Mouse (Mus musculus) adrenal gland, adult 2 months (tissue): ENCODE data around the gene Apod. TPM values are rescaled to one million over a fixed set of nuclear protein-coding genes. Genes with fewer than 3 reads are reported as not detected.
"Not testable (repeated sequence)": the region's sequence is repeated elsewhere in the genome, so short reads cannot be mapped to it uniquely, and the experiment has no call there.

Experiments
- DNase-seq: peaks from one replicate; pipeline ENCODE4 v3.0.0; 2021
- polyA plus RNA-seq: library from polyadenylated mRNA; depleted of rRNA; stranded (reverse); fragments of >200 nt; gene quantifications from 2 replicates; pipeline ENCODE4 v1.2.3, GENCODE M21; 2012
- total RNA-seq, 2 experiments: library from RNA; stranded (reverse); gene quantifications; 2 replicates each; pipeline ENCODE4 v1.2.3; 2021

Apod gene
- total and polyA plus RNA-seq, 3 experiments, result 0.64 to 12.3 (median 8.0) TPM

GRCm38 (mm10) chr16:31321501-31321900, 6.9 kb upstream of the Apod start:
- DNase-seq, result no peak

DNA sequence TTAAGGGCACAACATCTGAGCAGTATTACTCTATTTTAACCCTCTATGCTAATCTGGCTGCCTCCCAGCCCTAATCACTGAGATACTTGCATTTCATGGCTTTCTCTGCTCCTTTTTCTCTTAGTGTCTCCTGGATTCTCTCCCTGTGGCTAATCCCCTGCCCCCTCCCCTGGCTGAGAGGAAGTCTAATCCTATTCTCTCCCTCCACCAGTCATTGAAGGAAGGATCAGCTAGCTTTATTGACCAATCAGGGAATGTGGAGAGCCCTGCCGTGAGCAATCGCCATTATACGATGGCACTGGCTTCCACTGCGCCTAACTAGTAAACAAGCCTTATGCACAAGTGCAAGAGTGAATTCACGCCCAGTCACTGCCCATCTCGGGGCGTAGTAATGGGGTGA, 6.3 kb upstream of the Apod start:
- DNase-seq, result no peak

GRCm38 (mm10) chr16:31319723-31320122, 5.1 kb upstream of the Apod start:
- DNase-seq, result not testable (repeated sequence)

DNA sequence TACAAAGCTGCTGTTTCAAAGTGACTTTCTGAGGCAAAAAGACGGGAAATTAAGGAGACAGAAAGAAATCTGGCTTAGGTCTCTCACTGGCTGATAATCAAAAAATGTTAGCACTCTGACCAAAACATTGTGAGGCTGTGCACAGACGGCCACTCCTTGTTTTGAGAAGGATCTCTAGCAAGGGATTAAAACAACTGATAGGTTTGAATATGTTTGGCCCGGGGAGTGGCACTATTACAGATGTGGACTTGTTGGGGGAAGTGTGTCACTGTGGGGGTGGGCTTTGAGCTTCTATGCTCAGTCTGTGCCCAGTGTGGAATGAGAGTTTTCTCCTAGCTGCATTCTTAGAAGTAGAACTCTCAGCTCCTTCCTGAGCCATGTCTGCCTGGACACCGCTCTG, 4.7 kb upstream of the Apod start:
- no peak for DNase-seq

GRCm38 (mm10) chr16:31318418-31318817, 3.8 kb upstream of the Apod start:
- no peak for DNase-seq

- peak; percentile 10 for DNase-seq
These were observed 1.9 kb upstream of the Apod start for GRCm38 (mm10) chr16:31316246-31317143.

- DNase-seq, result no peak
These were observed 686 bp upstream of the Apod start for GRCm38 (mm10) chr16:31315294-31315693.

- DNase-seq, result no peak
These were observed 997 bp downstream of the Apod start for GRCm38 (mm10) chr16:31313611-31314010.

- no peak for DNase-seq
These were observed 2.3 kb downstream of the Apod start for GRCm38 (mm10) chr16:31312296-31312695.

DNA sequence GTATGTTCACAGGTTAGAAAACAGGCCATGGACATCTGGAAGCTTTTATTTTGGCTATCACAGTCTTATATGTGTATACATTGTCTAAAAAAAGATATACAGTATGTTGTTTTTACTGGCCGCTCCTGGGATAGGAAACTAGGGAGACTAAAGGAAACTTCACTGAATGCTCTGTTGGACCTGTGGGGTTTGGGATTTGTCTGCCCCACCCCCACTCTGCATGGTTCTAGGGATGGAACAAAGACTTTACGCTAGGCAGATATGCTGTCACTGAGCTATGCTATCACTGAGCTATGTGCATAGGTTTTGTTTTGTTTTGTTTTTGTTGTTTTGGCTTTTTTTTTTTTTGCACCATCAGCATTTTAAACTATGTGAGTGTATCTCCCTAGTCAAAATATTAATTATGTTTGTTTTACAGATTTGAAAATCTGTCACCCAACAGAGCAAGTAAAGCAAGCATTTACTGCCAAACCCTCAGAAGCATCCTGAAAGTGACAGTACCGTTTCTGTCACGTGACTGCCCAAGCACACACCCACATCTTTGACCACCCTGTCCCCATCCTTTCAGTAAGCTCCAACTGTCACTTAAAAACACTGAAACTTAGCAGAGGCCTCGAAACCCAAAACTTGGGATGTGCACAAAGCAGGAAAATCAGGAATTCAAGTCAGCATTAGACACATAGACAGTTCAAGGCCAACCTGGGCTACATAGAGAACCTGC, 9.2 kb downstream of the Apod start:
- DNase-seq, result no peak

- DNase-seq, result no peak
These were observed 11.3 kb downstream of the Apod start for GRCm38 (mm10) chr16:31303276-31303675.

- DNase-seq, result no peak
These were observed 13.6 kb downstream of the Apod start for GRCm38 (mm10) chr16:31300883-31301532.

- DNase-seq, result no peak
These were observed 14.1 kb downstream of the Apod start for GRCm38 (mm10) chr16:31300467-31300866.

GRCm38 (mm10) chr16:31299960-31300353, 14.7 kb downstream of the Apod start:
- no peak for DNase-seq

GRCm38 (mm10) chr16:31299164-31299959, 15.2 kb downstream of the Apod start:
- no peak for DNase-seq

GRCm38 (mm10) chr16:31297113-31297512, 17.5 kb downstream of the Apod start:
- DNase-seq, result no peak

DNA sequence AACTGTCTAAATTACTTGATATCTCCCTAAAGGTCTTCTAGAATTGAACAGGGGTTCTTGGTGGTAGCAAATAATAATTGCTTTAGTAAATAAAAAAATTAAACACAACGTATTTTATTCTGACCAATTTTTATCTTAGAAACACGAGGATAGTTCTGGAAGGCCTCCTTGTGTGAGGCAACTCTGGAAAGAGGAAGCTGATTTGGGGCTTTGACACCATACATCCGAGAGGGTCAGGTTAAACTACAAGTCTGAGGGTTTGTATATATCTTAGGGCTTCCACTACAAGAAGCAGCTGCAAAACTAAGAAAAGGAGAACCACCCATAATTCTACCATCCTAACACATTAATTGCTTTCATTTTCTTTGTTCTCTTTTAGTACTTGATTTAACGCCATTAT, 20.8 kb downstream of the Apod start:
- DNase-seq, result no peak

- DNase-seq, result peak; percentile 42
These were observed 23.8 kb downstream of the Apod start for GRCm38 (mm10) chr16:31290751-31291365.

DNA sequence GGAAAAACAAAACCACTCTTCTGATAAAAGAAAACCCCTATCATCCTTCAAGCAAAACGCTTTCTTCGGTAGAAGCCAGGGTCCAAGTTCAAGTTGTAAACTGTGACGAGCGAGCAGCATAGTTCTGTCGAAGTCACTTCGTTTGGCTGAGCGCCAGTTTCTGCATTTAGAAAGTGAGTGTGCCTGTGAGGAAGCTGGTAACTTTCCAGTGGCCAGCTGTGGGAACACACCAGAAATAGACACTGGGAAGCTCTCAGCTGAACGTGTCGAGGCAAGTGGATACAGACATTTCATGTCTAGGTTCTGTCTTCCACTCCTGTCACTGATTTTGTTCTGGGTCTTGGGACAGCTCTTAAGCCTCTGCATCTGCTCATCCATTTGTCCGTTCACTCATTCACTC, 24.3 kb downstream of the Apod start:
- DNase-seq, result peak; percentile 88

GRCm38 (mm10) chr16:31287712-31288111, 26.9 kb downstream of the Apod start:
- DNase-seq, result no peak

GRCm38 (mm10) chr16:31286801-31287488, 27.7 kb downstream of the Apod start:
- no peak for DNase-seq
